Mouse (Mus musculus) layer of hippocampus, adult 8-10 months (tissue): ENCODE results near the gene Ptprm. TPM values are rescaled to one million over a fixed set of nuclear protein-coding genes. Genes with fewer than 3 reads are reported as not detected.
A peak's percentile ranks its signal among the peaks of the same experiment; 100 is the strongest.

ENCODE experiments used
- DNase-seq, 2 experiments: peaks; one replicate each; pipeline ENCODE4 v3.0.0; 2022; ENCODE audit warnings: low spot score in 2 of 2
- microRNA-seq, 2 experiments: library from miRNA; unstranded; fragments of <30 nt; microRNA quantifications; one replicate each; pipeline ENCODE4 v1.2.0; 2022
- total RNA-seq, 4 experiments: library from RNA; stranded (reverse); gene quantifications; 2 replicates each; pipeline ENCODE4 v1.2.4; 2022

The Ptprm gene
- total RNA-seq, 4 experiments from 2014 or later: 24.6 to 31.6 (median 27.6) TPM

GRCm38 (mm10) chr17:66688179-66688578 is 666.1 kb downstream of the Ptprm start:
- DNase-seq: no peak

- no peak for DNase-seq
Measured at GRCm38 (mm10) chr17:66687543-66687942, 666.7 kb downstream of the Ptprm start.

GRCm38 (mm10) chr17:66686701-66687489 is 667.4 kb downstream of the Ptprm start:
- DNase-seq: peak; percentile 9 to 16

- DNase-seq: no peak
Measured at GRCm38 (mm10) chr17:66683411-66683810, 670.8 kb downstream of the Ptprm start.

GRCm38 (mm10) chr17:66680662-66681061 is 673.6 kb downstream of the Ptprm start:
- peak; percentile 14 to 31 for DNase-seq

GRCm38 (mm10) chr17:66674667-66675066 is 679.6 kb downstream of the Ptprm start:
- DNase-seq: no peak

GRCm38 (mm10) chr17:66671715-66672230 is 682.5 kb downstream of the Ptprm start:
- no peak for DNase-seq

- no peak for DNase-seq
Measured at GRCm38 (mm10) chr17:66671287-66671686, 683.0 kb downstream of the Ptprm start.

- no peak for DNase-seq
Measured at GRCm38 (mm10) chr17:66665791-66666190, 688.5 kb downstream of the Ptprm start.

- DNase-seq: no peak
Measured at GRCm38 (mm10) chr17:66665201-66665756, 689.0 kb downstream of the Ptprm start.

- DNase-seq: no peak
Measured at GRCm38 (mm10) chr17:66664796-66665195, 689.5 kb downstream of the Ptprm start.

- DNase-seq: no peak
Measured at GRCm38 (mm10) chr17:66659242-66659641, 695.0 kb downstream of the Ptprm start.

- no peak for DNase-seq
Measured at GRCm38 (mm10) chr17:66637951-66638722, 716.1 kb downstream of the Ptprm start.

GRCm38 (mm10) chr17:66619996-66620656 is 734.1 kb downstream of the Ptprm start:
- no peak for DNase-seq

GRCm38 (mm10) chr17:66619255-66619826 is 734.9 kb downstream of the Ptprm start:
- DNase-seq: no peak

Small RNA genes lying within 50 kb of the gene (microRNA-seq; reads per million reads assigned to microRNA genes)
- gene Mir5709: 0 reads per million in 2 experiments
